Mouse (Mus musculus): Measurements from ENCODE around the gene Btbd9. TPM values are rescaled to one million over a fixed set of nuclear protein-coding genes. Genes with fewer than 3 reads are reported as not detected.

The Btbd9 gene
- polyA plus RNA-seq, 1 experiment from 2014 or later = 27.6 TPM

DNA sequence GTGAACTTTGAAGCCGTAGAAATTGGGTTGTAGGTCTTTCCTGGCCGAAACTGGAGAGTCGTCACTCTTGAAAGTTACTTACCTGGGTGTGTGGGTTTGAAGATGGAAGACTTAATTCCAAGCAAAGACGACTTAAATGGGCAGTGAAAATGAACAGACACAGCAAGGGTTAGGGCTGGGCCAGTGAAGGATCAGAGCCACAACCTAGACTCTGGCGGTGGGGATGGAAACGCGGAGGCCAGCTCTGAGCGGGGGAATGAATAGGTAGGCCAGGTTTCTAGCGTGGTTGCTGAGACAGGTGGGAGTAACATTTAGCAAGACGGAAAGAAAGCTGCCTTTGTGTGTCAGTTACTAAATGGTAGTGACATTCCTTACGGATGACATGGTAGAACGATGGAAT lies 658 bp upstream of the Btbd9 start:
- ATAC-seq (no peak), DNase-seq (ENCODE audit: low read depth, low spot score) (no peak)
- POLR2A ChIA-PET = interaction anchor here (0.6 to 1.0 kb wide), 2 partner anchors 12 to 23 kb away, joined by 3 read pairs; no protein-coding TSS in a partner anchor
- in situ Hi-C loops (cut with MboI; ENCODE audit: low pct_unique_long_range_greater_than_20kb) = no loop called here
- CTCF ChIA-PET = interaction anchor here (1.0 to 4.0 kb wide), 3 partner anchors 10 to 28 kb away, joined by 3 to 17 read pairs (median 4); no protein-coding TSS in a partner anchor
- H3K27me3 ChIP-seq = no peaks in the 10 kb centered on the region
- TF ChIP-seq CTCF (IDR thresholded peaks at IDR 0.05) = no peak

DNA sequence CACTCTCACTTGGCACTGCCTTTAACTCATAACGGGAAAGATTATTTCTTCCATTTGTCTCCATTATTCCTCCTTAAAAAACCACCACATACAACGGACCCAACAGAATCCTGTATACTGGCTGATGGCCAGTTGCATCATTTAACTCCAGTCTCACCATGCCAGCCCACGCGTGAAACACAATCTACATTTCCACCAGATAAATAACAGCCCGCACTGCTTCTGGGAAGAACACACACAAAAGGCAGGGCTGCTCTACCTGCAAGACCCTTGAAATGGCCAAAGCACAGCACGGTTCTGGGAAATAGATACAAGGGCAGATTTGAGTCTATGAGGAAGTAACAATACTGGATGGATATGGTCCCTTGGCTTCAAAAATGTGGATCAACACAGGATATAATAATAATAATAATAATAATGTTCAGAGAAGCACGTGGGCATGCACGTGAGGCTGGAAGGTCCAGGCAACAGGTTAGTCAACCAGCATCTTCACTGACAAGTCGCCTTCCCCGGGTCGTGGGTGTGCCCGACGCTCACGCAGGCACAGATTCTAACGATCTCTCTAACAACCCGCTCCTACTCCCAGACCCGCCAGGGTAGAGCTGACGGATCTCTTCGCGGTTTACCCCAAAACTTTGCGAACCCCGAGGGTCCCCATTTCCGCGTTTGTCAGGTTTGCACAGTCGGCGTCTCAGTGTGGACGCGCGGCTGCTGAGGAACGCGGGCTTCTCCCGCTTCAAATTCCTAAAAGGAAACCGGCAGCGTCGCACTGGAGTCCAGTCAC lies 975 bp downstream of the Btbd9 start:
- in situ Hi-C loops (cut with MboI; ENCODE audit: low pct_unique_long_range_greater_than_20kb) = no loop called here
- H3K27me3 ChIP-seq = no peaks in the 10 kb centered on the region
- ChIA-PET CTCF (interaction anchor here (0.9 to 1.2 kb wide), 2 partner anchors 8 to 16 kb away, joined by 3 to 6 read pairs; no protein-coding TSS in a partner anchor), POLR2A (no interaction called here)
- DNase-seq (ENCODE audit: low read depth, low spot score) (no peak), ATAC-seq (peak; percentile 18)
- TF ChIP-seq CTCF (IDR thresholded peaks at IDR 0.05) = no peak

DNA sequence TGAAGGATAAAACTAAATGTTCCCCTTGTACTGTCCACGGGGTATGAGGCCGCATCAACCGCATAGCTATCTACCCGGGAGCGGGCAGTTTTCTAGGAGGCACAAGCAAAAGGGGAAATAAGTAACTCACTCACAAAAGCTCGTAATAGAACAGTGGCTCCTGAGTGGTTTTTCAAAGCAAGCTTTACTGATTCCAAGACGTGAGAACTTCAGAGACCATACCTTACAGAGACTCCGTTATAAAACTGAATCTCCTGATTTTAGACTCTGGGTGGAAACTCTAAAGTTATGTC lies 1.6 kb downstream of the Btbd9 start:
- POLR2A ChIA-PET = no interaction called here
- ATAC-seq = no peak
- TF ChIP-seq CTCF (IDR thresholded peaks at IDR 0.05) = no peak
- CTCF ChIA-PET = interaction anchor here (0.9 to 1.2 kb wide), 2 partner anchors 8 to 16 kb away, joined by 3 to 6 read pairs; no protein-coding TSS in a partner anchor
- no peaks in the 10 kb centered on the region for H3K27me3 ChIP-seq
- in situ Hi-C loops (cut with MboI; ENCODE audit: low pct_unique_long_range_greater_than_20kb) = no loop called here
- DNase-seq (ENCODE audit: low read depth, low spot score) = no peak

DNA sequence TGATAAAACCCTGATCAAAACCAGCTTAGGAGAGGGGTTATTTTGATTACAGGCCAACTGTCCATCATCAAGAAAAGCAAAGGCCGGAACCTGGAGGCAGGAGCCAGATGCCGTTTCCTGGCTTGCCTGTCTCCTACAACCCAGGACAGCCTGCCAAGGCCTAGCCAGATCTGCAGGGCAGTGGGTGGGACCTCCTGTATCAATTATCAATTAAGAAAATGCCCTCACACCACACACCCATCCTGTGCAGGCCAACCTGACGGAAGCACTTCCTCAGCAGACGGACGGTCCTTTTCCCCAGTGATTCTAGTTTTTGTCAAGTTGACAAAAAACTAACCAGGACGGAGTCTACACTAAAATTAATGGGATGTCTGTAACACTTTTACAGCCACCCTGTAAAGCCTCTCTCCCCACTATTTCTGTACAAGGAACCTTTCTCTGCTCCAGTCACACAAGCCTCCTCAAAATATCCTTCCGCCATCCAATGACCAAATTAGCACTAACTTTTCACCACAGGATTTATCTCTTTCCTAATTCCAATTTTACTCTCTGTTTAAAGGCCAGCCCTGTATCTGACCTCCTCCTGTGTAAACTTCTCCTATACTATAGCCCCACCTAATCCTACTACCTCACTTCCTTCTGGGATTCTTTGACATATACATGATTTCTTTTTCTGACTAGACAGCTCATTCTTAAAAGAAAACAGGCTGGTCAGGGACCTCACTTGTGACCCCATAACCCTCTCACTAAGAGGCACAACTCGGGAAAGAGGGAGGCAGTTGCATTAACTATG lies 2.1 kb downstream of the Btbd9 start:
- DNase-seq (ENCODE audit: low read depth, low spot score) (no peak), ATAC-seq (no peak)
- H3K27me3 ChIP-seq = no peaks in the 10 kb centered on the region
- in situ Hi-C loops (cut with MboI; ENCODE audit: low pct_unique_long_range_greater_than_20kb) = no loop called here
- POLR2A ChIA-PET = no interaction called here
- CTCF ChIA-PET = interaction anchor here (0.7 to 1.2 kb wide), 4 partner anchors 9 to 20 kb away, joined by 3 to 6 read pairs (median 3); no protein-coding TSS in a partner anchor
- no peak for TF ChIP-seq CTCF (IDR thresholded peaks at IDR 0.05)

DNA sequence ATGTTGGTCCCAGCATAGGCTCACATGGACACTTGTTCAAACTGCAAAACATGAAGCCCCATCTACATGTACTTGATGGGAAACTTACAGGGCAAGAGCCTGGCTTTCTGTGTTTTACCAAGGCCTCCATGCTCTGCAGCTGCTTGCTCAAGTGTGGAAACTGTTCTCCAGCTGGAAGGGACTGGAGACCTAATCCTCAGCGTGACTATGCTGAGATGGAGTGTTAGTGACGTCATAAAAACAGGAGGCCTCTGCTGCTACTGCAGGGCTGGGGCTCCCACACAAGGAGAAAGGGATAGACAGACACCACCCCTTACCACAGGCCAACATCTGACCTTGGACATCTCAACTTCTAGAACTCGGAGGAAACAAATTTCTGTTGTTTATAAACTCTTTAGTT lies 5.3 kb downstream of the Btbd9 start:
- DNase-seq (ENCODE audit: low read depth, low spot score) = no peak
- CTCF ChIA-PET = interaction anchor here (4.2 kb wide), 1 partner anchor 12 kb away, joined by 21 read pairs; no protein-coding TSS in a partner anchor
- ATAC-seq = peak; percentile 20

DNA sequence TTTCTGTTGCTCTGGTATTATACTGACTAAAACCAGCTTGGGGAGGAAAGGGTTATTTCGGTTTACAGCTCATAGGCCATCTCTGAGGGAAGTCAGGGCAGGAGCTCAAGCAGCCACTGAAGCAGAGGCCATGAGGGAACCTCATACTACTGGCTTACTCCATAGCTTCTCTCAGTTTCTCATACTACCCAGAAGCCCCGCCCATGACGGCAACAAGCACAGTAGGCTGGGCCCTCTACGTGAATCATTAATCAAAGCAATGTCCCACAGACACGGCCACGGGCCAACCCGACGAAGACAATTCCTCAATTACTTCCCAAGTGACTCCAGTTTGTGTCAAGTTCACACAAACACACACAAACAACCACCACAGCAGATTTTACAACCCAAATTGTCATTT lies 6.1 kb downstream of the Btbd9 start:
- no peaks in the 10 kb centered on the region for H3K27me3 ChIP-seq
- ChIA-PET CTCF (interaction anchor here (1.0 to 4.2 kb wide), 3 partner anchors 11 to 51 kb away, joined by 3 to 21 read pairs (median 3); no protein-coding TSS in a partner anchor), POLR2A (no interaction called here)
- TF ChIP-seq CTCF (IDR thresholded peaks at IDR 0.05) = no peak
- in situ Hi-C loops (cut with MboI; ENCODE audit: low pct_unique_long_range_greater_than_20kb) = no loop called here
- peak; percentile 52 for ATAC-seq
- DNase-seq (ENCODE audit: low read depth, low spot score) = no peak

More for the DNA sequence above, 5.3 kb downstream of the Btbd9 start:
- POLR2A ChIA-PET = no interaction called here
- TF ChIP-seq CTCF (IDR thresholded peaks at IDR 0.05) = no peak
- in situ Hi-C loops (cut with MboI; ENCODE audit: low pct_unique_long_range_greater_than_20kb) = no loop called here
- no peaks in the 10 kb centered on the region for H3K27me3 ChIP-seq

DNA sequence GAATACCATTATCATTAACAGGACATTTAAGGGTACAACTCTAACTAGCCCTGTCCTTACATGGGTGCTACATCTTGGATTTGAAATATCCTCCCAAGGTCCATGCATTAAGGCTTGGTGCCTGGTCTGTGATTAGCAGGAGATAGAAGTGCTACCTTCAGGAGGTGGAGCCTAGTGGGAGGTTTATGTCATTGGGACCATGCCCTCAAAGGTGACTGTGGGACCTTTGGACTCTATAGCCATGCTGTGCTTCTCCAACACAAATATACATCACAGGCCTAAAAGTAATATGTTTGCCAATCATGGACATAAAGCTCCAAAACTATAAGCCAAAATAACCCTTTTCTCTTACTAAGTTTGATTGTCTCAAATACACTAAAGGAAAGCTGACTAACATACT lies 7.8 kb downstream of the Btbd9 start:
- no peak for DNase-seq (ENCODE audit: low read depth, low spot score)
- ChIA-PET POLR2A (no interaction called here), CTCF (interaction anchor here (1.4 to 4.2 kb wide), 3 partner anchors 10 to 48 kb away, joined by 3 to 21 read pairs (median 3); no protein-coding TSS in a partner anchor)
- ATAC-seq = no peak
- in situ Hi-C loops (cut with MboI; ENCODE audit: low pct_unique_long_range_greater_than_20kb) = no loop called here
- no peaks in the 10 kb centered on the region for H3K27me3 ChIP-seq
- no peak for TF ChIP-seq CTCF (IDR thresholded peaks at IDR 0.05)

DNA sequence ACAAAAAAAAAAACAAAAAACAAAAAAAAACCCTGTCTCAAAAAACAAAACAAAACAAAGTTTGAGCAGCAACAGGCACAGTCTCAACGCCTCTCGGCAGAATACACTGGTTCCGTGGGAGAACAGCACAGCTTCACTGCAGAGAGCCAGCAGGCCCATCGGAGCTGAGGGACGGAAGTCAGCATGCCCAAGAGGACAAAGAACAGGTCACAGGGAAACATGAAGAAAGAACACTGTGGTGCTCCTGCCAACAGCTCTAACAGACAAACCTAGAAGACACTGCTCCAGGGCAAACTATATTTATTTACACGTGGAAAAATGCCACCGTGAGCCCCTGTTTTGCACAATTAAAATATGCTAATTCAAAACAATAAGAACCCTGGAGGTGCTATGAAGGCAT lies 11.3 kb downstream of the Btbd9 start:
- in situ Hi-C loops (cut with MboI; ENCODE audit: low pct_unique_long_range_greater_than_20kb) = no loop called here
- CTCF ChIA-PET = no interaction called here
- no peak for DNase-seq (ENCODE audit: low read depth, low spot score)

DNA sequence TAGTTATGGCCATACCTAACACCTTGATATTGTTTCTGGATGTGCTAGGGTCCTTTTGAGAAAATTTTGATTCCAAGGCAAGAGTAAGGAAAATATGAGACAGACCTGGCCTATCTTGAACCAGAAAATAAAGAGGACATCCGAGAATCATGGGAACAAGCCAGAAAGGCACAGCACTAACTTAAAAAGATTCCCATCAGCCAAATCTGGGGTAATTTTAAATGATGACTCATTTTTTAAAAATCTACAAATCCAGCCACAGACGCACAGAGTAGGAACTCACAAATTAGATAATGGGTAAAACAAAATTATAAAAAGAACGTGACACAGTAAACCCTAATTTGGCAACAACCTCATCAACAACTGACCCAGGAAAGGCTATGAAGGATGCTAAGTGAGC lies 11.9 kb downstream of the Btbd9 start:
- TF ChIP-seq CTCF (IDR thresholded peaks at IDR 0.05) = no peak
- CTCF ChIA-PET = interaction anchor here (1.0 kb wide), 1 partner anchor 29 kb away, joined by 3 read pairs; no protein-coding TSS in a partner anchor
- POLR2A ChIA-PET = interaction anchor here (0.6 to 0.8 kb wide), 3 partner anchors 13 to 1768 kb away, joined by 3 read pairs; no protein-coding TSS in a partner anchor
- no peaks in the 10 kb centered on the region for H3K27me3 ChIP-seq
- in situ Hi-C loops (cut with MboI; ENCODE audit: low pct_unique_long_range_greater_than_20kb) = no loop called here
- ATAC-seq (no peak), DNase-seq (ENCODE audit: low read depth, low spot score) (no peak)

More for the DNA sequence above, 11.3 kb downstream of the Btbd9 start:
- ATAC-seq = no peak
- POLR2A ChIA-PET = interaction anchor here (0.6 to 0.8 kb wide), 3 partner anchors 12 to 1767 kb away, joined by 3 read pairs; no protein-coding TSS in a partner anchor
- no peaks in the 10 kb centered on the region for H3K27me3 ChIP-seq
- no peak for TF ChIP-seq CTCF (IDR thresholded peaks at IDR 0.05)

DNA sequence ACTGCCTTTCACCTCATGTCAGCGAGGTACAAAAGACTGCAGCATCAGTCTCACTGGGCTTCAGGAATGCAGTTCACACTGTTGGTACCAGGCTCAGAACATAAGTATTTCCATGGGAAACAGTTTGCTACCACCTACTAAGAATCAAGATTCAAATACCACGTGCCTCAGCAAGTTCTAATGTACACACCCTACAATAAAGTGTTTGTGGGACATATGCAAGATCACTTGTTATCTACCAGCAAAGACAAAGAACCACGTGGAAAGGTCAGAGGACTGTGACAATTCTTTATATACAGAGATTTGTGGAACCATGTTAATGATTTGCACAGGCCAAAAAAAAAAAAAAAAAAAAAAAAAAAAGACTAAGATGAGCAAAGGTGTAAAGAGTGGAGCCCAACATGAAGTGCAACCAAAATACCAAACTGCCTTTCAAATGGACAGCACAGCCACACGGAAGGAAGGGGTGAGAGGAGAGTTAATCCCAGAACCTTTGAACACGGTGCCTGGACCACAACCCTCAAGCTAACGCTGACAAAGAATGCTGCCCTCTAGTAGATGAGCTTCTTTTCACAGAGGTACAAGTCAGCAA lies 12.7 kb downstream of the Btbd9 start:
- ATAC-seq (no peak), DNase-seq (ENCODE audit: low read depth, low spot score) (no peak)
- no peaks in the 10 kb centered on the region for H3K27me3 ChIP-seq
- in situ Hi-C loops (cut with MboI; ENCODE audit: low pct_unique_long_range_greater_than_20kb) = no loop called here
- ChIA-PET POLR2A (no interaction called here), CTCF (interaction anchor here (1.0 kb wide), 1 partner anchor 28 kb away, joined by 3 read pairs; no protein-coding TSS in a partner anchor)
- TF ChIP-seq CTCF (IDR thresholded peaks at IDR 0.05) = no peak
